ENCODE assay signal across 23 mouse cellular contexts in the genomic region with DNA sequence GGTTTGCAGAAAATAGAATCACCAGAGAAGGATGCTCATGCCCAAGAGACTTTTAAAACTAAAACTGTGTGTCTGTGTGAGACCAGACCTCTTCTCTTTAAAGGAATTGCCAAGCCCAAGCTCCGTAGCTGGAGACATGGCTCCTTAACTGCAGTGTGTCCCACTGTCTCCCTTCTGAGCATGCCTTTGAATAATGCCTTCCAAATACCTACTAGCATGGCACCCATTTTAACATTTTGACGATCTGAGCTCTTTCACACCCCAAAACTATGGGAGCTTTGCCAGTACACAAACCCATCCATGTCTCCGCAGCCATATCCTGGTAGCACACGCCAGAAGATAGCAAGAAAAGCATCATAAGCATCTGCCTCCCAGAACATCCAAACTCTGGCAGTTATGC.
A peak's percentile ranks its signal among the peaks of the same experiment; 100 is the strongest.
DNase-seq lines count a peak whose midpoint lies in the region; ATAC-seq and TF ChIP-seq lines count a peak whose summit lies in the region.
"Had no signal": no experiment of that assay in that cellular context is flagged by ENCODE, and none has a peak within 500 bp of the region (broad histone marks: within the 10 kb centered on the region; RNA-seq: fewer than 3 reads in every experiment).

No protein-coding gene starts in this region.

- H3K4me3 ChIP-seq in layer of hippocampus, adult 2 months: no peak overlapping the region
- H3K4me3 ChIP-seq: embryonic facial prominence, embryonic 15.5 days; erythroblast, embryonic 14.5 days; forebrain, embryonic 10.5 days; heart, adult 2 months; heart, embryonic 15.5 days; hindbrain, embryonic 10.5 days; intestine, embryonic 15.5 days had no signal

- TF ChIP-seq CTCF in layer of hippocampus, adult 2 months (conservative IDR thresholded peaks at IDR 0.05): no peak

- ATAC-seq in frontal cortex, adult (ENCODE audit: low TSS enrichment): peak; percentile 86
- ATAC-seq: intestine, embryonic 15.5 days had no signal

- peak overlapping the region; percentile 10; the same call in 1 of the 2 replicates for H3K27ac ChIP-seq in layer of hippocampus, adult 2 months
- H3K27ac ChIP-seq: embryonic facial prominence, embryonic 15.5 days; forebrain, embryonic 10.5 days; heart, adult 2 months; heart, embryonic 15.5 days; hindbrain, embryonic 10.5 days; hindbrain, embryonic 14.5 days; intestine, embryonic 15.5 days had no signal

- DNase-seq in frontal cortex, postnatal 10 days (ENCODE audit: low spot score in 2 of 2): no peak
- no peak for DNase-seq in layer of hippocampus, adult 2 months (ENCODE audit: low spot score in 2 of 2)
- DNase-seq in layer of hippocampus, postnatal 10 days (ENCODE audit: low spot score in 2 of 2): no peak
- peak; percentile 9 for DNase-seq in right cerebral cortex, postnatal 25 days
- DNase-seq in right cerebral cortex, postnatal 4 days: no peak
- DNase-seq in cerebellum, adult 11-12 months: no peak
- DNase-seq: adrenal gland, adult 2 months; adrenal gland, postnatal 25 days; cerebellum, adult 11 months; cerebellum, adult 9-11 months; cerebellum, postnatal 36 days; gastrocnemius, postnatal 10 days; heart, adult 2 months; heart, postnatal 14 days; kidney, adult 18-20 months had no signal
